Mouse (Mus musculus) lung, postnatal 14 days (tissue): ENCODE data around the gene Aagab.

Experiments
- DNase-seq: peaks from one replicate; pipeline ENCODE4 v3.0.0; 2021

Aagab gene

DNA sequence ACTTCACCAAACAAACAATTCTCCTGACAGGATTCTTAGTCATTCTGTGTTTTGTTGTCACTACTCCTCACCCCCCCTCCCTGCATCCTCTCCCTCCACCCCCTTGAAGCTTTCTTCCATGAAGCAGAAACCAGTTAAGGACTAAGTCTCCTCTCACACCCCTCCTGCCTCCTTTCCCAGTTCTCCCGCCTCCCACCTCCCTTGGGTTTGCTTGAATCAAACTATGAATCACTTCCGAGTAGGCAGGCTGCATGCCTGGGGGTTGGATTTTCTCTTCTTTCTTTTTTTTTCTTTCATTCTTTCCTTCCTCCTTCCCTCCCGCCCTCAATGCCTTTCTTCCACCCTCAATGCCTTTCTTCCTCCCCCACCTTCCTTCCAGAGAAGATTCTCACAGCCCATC is 75.2 kb downstream of the Aagab start:
- DNase-seq: no peak

DNA sequence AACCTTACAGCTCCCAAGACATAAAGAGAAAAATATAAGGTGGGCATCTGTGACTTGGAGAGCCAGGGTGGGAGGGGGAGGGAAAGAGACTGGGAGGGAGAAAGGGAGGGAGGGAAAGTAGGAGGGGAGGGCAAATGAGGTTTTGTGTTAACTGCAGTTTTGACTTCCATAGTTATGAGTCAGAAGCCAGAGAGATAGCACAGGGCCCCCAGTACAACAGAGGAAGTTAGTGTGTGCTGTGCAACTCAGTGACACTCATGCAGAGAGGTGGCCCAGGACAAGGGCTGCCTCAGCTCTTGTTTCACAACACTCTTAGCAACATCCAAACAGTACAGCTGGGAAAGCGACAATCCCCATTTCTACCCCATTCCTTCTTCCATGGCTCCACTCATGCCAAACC is 75.6 kb downstream of the Aagab start:
- no peak for DNase-seq

DNA sequence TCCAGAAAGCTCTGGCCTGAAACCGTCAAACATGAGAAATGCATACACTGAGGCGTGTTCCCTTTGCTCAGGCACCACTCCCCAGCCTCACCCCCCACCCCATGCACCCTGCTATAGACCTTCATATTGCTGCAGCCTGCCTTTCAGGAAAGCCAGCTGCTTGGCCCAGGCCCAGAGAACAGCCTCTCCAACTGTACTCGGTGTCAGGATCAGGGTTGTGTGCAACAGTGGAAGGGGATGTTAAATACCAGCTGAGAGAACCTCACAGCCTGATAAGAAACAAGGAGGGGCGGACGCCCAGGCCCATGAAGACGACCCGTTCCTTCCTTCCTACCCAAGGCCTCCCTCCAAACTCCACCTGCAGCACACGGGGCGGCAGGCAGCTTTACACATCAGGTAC is 79.8 kb downstream of the Aagab start:
- no peak for DNase-seq

DNA sequence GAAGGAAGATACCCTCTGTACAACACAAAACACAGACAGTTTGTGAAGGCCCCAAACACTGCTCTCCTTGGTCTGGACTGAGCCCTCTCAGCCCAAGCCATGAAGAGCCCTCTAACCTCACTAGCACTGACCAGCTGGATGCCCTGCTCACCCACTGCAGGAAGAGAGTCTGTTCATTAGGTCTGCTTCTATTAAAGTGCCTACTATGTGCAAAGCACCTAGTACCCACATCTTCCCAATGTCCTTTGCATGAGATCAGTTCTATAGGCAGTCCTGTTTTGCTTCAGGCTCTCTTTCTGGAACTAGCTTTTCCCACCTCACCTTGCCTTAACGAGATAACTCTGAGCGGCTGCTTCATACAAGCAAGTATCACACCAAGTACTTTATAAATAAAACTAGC is 80.5 kb downstream of the Aagab start:
- no peak for DNase-seq

DNA sequence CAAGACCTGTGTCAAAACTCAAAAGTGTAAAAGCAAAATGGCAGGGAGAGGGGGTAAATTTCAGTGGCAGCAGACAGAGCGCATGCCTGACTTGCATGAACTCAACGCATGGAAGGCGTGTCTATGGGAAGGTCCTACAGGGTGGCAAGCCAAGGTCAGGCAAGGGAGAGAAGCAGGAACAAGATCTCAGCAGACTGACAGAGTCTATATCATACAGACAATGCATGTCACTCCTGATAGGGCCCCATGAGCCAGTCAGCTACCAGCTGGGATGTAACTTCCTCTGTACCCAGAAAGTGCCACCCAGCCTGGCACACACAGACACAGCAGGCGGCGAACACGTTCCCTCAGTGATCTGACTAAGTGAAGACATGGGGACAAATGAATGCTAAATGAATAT is 81.8 kb downstream of the Aagab start:
- DNase-seq: no peak

DNA sequence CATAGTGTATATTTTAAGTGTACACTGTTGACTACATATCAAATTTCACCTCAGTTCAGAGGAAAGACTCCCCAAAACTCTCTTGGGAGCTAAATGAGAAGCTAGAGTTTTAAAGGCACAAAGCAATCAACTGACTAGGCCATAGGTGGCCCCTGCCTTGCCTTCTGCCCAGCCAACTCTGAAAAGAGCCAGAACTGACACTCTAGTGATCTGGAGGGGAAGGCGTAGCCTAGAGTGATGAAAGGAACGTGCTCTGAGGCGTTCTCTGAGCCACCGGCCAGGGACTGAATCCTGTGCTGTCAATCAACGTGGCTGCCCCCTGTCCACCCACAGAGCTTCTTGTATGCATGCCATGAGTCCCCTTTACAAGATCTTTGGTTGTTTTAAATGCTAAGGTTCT is 82.9 kb downstream of the Aagab start:
- no peak for DNase-seq

DNA sequence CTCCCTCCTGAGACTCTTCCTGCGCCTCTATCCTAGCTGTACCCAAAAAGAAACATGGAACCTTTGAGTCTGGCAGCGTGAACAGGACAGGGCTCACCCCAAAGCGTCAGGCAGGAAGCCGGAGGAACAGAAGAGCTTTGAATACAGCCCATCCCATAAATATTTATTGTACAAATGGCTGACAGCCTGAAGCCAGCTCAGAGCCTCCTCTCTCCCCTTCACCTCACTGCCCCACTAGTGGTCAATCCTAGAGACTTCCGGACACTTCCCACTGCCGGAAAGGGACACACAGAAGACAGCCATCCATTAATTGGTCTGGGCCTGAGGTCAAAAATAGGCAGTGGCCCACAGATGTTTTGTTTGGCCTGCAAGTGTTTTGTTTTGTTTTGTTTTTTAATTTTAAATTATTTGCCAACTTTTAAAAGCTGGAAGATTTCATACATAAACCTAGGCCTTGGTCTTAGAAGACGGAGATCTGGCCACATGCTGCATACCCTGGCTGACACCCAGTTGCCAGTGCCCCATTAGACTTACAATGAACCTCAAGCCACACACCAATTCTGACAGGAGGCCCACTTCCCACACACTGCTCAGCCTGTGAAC is 85.1 kb downstream of the Aagab start:
- DNase-seq: peak; percentile 39

DNA sequence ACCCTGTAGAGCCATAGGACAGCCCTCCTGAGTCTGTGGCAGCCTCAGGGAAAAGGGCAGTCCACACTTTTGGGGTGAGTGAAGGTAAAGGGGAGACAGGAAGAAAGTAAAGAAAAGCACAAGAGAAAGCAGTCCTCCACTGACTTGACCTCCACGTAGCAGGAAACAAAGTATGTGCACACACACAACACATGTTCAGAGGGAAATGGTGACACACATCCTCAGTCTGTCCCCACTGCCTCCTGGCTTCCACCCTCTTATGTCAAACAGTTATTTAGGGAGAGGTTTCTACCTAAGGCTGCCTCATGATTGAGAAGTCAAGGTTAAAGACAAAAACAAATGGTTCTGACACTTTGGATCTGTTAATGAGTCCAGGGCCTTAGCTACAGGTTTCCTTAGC is 88.1 kb downstream of the Aagab start:
- no peak for DNase-seq

DNA sequence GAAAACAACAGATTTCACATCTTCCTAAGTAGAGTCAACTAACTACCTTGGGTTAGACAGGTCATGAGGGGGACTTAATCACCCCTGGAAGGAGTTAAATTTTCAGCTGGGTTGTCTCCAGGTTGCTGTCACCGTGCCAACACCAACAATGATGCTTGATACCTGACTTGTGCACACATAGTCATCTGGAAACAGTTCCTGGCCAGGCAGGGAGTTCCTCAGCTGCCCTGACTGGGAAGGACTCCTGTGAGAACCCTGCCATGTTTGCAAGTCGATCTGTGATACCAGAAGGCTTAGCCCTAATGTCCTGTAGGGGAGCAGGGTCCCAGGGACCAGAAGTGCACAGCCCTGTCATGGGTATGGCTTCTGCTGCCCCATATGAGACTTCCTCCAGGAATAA is 89.5 kb downstream of the Aagab start:
- no peak for DNase-seq
